Mouse (Mus musculus) liver, postnatal 0 days (tissue): ENCODE measurements around the gene Ppp4c.
A peak's percentile ranks its signal among the peaks of the same experiment; 100 is the strongest.

ENCODE experiments used
- CTCF ChIP-seq: sonication (generic); IDR thresholded peaks from 2 replicates; pipeline ENCODE4 v1.5.1; 2016; ENCODE audit warnings: antibody characterized with exemption, low read depth
- EP300 ChIP-seq: IDR thresholded peaks from 2 replicates; pipeline ENCODE4 v1.6.1; 2016; ENCODE audit warnings: antibody characterized with exemption, low read depth, mild to moderate bottlenecking

GRCm38 (mm10) chr7:126775185-126775977, 16.9 kb downstream of the Ppp4c start:
- TF ChIP-seq CTCF (peak; percentile 48), EP300 (no peak)
